Mouse (Mus musculus) C2C12 (cell line): ENCODE results near the gene Apobr. TPM values are rescaled to one million over a fixed set of nuclear protein-coding genes. Genes with fewer than 3 reads are reported as not detected.

Experiments
- H3K27me3 ChIP-seq: one replicate; pipeline ENCODE4 v1.6.1; 2011; ENCODE audit not compliant: control insufficient read depth, insufficient read depth, insufficient read length
- H3K36me3 ChIP-seq: one replicate; pipeline ENCODE4 v1.6.1; 2011; ENCODE audit not compliant: control insufficient read depth, insufficient read depth
- H3K4me3 ChIP-seq: one replicate; pipeline ENCODE4 v1.5.1; 2011; ENCODE audit warnings: mild to moderate bottlenecking, control low read depth; ENCODE audit not compliant: poor library complexity, insufficient read depth, severe bottlenecking
- H3K79me2 ChIP-seq: one replicate; pipeline ENCODE4 v1.6.1; 2011; ENCODE audit not compliant: control insufficient read depth, insufficient read depth
- H3K79me3 ChIP-seq: one replicate; pipeline ENCODE4 v1.6.1; 2011; ENCODE audit warnings: low read depth, control low read depth
- H3ac ChIP-seq: one replicate; pipeline ENCODE3; 2011; ENCODE audit warnings: low read depth; ENCODE audit not compliant: control insufficient read depth, insufficient read length
- CEBPB ChIP-seq: IDR thresholded peaks from one replicate; pipeline ENCODE4 v1.6.1; 2011; ENCODE audit warnings: low read depth, mild to moderate bottlenecking, control low read depth, moderate library complexity
- CTCF ChIP-seq: IDR thresholded peaks from one replicate; pipeline ENCODE4 v1.5.1; 2011; ENCODE audit not compliant: control insufficient read depth, insufficient read depth, insufficient read length
- FOSL1 ChIP-seq: IDR thresholded peaks from one replicate; pipeline ENCODE4 v1.8.0; 2011; ENCODE audit warnings: mild to moderate bottlenecking, low read length; ENCODE audit not compliant: poor library complexity, insufficient read depth, severe bottlenecking
- MAX ChIP-seq: IDR thresholded peaks from one replicate; pipeline ENCODE4 v1.6.1; 2011; ENCODE audit warnings: mild to moderate bottlenecking, control low read depth
- MYOD1 ChIP-seq: IDR thresholded peaks from one replicate; pipeline ENCODE4 v1.6.1; 2011; ENCODE audit warnings: low read depth; ENCODE audit not compliant: control insufficient read depth, insufficient read length
- MYOG ChIP-seq: IDR thresholded peaks from one replicate; pipeline ENCODE4 v1.6.1; 2011; ENCODE audit not compliant: control insufficient read depth, insufficient read length; ENCODE audit errors: extremely low read depth
- USF1 ChIP-seq: IDR thresholded peaks from one replicate; pipeline ENCODE4 v1.6.1; 2011; ENCODE audit warnings: low read depth, mild to moderate bottlenecking, control low read depth, moderate library complexity
- polyA plus RNA-seq: library from polyadenylated mRNA; unstranded; fragments of >200 nt; fragmentation: generic; extraction: Trizol; gene quantifications from one replicate; pipeline ENCODE4 v1.2.1, GENCODE M21; 2012; ENCODE audit warnings: missing spikeins

The Apobr gene
- polyA plus RNA-seq, 1 experiment = 2.0 TPM

- Histone ChIP-seq H3K79me3 (peaks cover 2% of the 10 kb centered on the region), H3K79me2 (peaks cover 14% of the 10 kb centered on the region), H3K27me3 (no peaks in the 10 kb centered on the region), H3K36me3 (no peaks in the 10 kb centered on the region), H3K4me3 (no peak overlapping the region), H3ac (no peak overlapping the region)
- TF ChIP-seq CEBPB (no peak), USF1 (no peak), MYOD1 (no peak), MYOG (no peak), MAX (no peak), CTCF (no peak), FOSL1 (no peak)
Observed at GRCm38 (mm10) chr7:126619559-126620275, 35.0 kb downstream of the Apobr start.

- no peaks in the 10 kb centered on the region for H3K36me3 ChIP-seq
- peaks cover 2% of the 10 kb centered on the region for H3K79me3 ChIP-seq
- H3K27me3 ChIP-seq = no peaks in the 10 kb centered on the region
- H3ac ChIP-seq = no peak overlapping the region
- H3K4me3 ChIP-seq = no peak overlapping the region
- no peak for TF ChIP-seq MAX
- no peak for TF ChIP-seq MYOG
- no peak for TF ChIP-seq CTCF
- no peak for TF ChIP-seq FOSL1
- TF ChIP-seq CEBPB = no peak
- no peak for TF ChIP-seq USF1
- TF ChIP-seq MYOD1 = no peak
- H3K79me2 ChIP-seq = peaks cover 15% of the 10 kb centered on the region
Observed at GRCm38 (mm10) chr7:126621452-126622359, 37.0 kb downstream of the Apobr start.

- TF ChIP-seq MYOD1 = no peak
- TF ChIP-seq CTCF = no peak
- no peak for TF ChIP-seq MAX
- no peak for TF ChIP-seq CEBPB
- TF ChIP-seq FOSL1 = no peak
- no peak for TF ChIP-seq USF1
- no peak for TF ChIP-seq MYOG
- Histone ChIP-seq H3K79me2 (peaks cover 15% of the 10 kb centered on the region), H3K4me3 (no peak overlapping the region), H3ac (no peak overlapping the region), H3K79me3 (peaks cover 2% of the 10 kb centered on the region), H3K36me3 (no peaks in the 10 kb centered on the region), H3K27me3 (no peaks in the 10 kb centered on the region)
Observed at GRCm38 (mm10) chr7:126623381-126623780, 38.6 kb downstream of the Apobr start.

GRCm38 (mm10) chr7:126624774-126625173 is 40.0 kb downstream of the Apobr start:
- no peaks in the 10 kb centered on the region for H3K36me3 ChIP-seq
- no peaks in the 10 kb centered on the region for H3K27me3 ChIP-seq
- peaks cover 15% of the 10 kb centered on the region for H3K79me2 ChIP-seq
- TF ChIP-seq MYOD1 (no peak), MAX (no peak), FOSL1 (no peak), USF1 (no peak), CTCF (no peak), CEBPB (no peak), MYOG (no peak)
- H3K4me3 ChIP-seq = peak overlapping the region; percentile 36
- peak overlapping the region; percentile 65 for H3ac ChIP-seq
- H3K79me3 ChIP-seq = peaks cover 2% of the 10 kb centered on the region

- H3K36me3 ChIP-seq = no peaks in the 10 kb centered on the region
- peaks cover 2% of the 10 kb centered on the region for H3K79me3 ChIP-seq
- peaks cover 15% of the 10 kb centered on the region for H3K79me2 ChIP-seq
- H3K4me3 ChIP-seq = peak overlapping the region; percentile 36
- no peaks in the 10 kb centered on the region for H3K27me3 ChIP-seq
- TF ChIP-seq MYOD1 = peak; percentile 67
- TF ChIP-seq CTCF = no peak
- peak; percentile 81 for TF ChIP-seq CEBPB
- peak overlapping the region; percentile 65 for H3ac ChIP-seq
Observed at GRCm38 (mm10) chr7:126625369-126625768, 40.6 kb downstream of the Apobr start.
